Mouse (Mus musculus): Measurements from ENCODE around the gene Scd1. TPM values are rescaled to one million over a fixed set of nuclear protein-coding genes. Genes with fewer than 3 reads are reported as not detected.

The Scd1 gene
- polyA plus RNA-seq, 2 experiments = 6.8 to 19.5 TPM

- H3K4me3 ChIP-seq (replicated peaks; ENCODE audit: low read length) = no peak overlapping the region
- no peak overlapping the region for H3K4me2 ChIP-seq (replicated peaks; ENCODE audit: low read depth, low read length, severe bottlenecking)
- ATAC-seq (ENCODE audit: low FRiP score, low read depth) (no peak), DNase-seq (ENCODE audit: low spot score) (no peak)
- 91% methylated on average over 4 of the region's 5 CpGs for WGBS
- no peaks in the 10 kb centered on the region for H3K27me3 ChIP-seq (ENCODE audit: control insufficient read depth, insufficient read depth, low read length)
- no peaks in the 10 kb centered on the region for H3K36me3 ChIP-seq (ENCODE audit: control insufficient read depth, insufficient read depth, low read length)
- H3K4me1 ChIP-seq (ENCODE audit: control insufficient read depth, insufficient read depth, low read length) = no peaks in the 10 kb centered on the region
- TF ChIP-seq POLR2A (IDR thresholded peaks at IDR 0.05; ENCODE audit: borderline replicate concordance, extremely low read depth, insufficient read depth, insufficient read length) = no peak
- no peaks in the 10 kb centered on the region for H3K9me3 ChIP-seq (ENCODE audit: control insufficient read depth, low read length)
- no peak overlapping the region for H3K27ac ChIP-seq (replicated peaks; ENCODE audit: low read depth, low read length)
- no peak overlapping the region for H3K9ac ChIP-seq (ENCODE audit: low read depth, low read length, severe bottlenecking)
These were observed 7.8 kb upstream of the Scd1 start for GRCm38 (mm10) chr19:44415464-44415863.

GRCm38 (mm10) chr19:44410269-44410992 lies 2.8 kb upstream of the Scd1 start:
- DNase-seq (ENCODE audit: low spot score) (no peak), ATAC-seq (ENCODE audit: low FRiP score, low read depth) (no peak)
- WGBS = 91% methylated on average over 20 of the region's 20 CpGs
- Histone ChIP-seq H3K36me3 (ENCODE audit: control insufficient read depth, insufficient read depth, low read length) (no peaks in the 10 kb centered on the region), H3K4me1 (ENCODE audit: control insufficient read depth, insufficient read depth, low read length) (peaks cover 11% of the 10 kb centered on the region), H3K4me2 (replicated peaks; ENCODE audit: low read depth, low read length, severe bottlenecking) (no peak overlapping the region), H3K27ac (replicated peaks; ENCODE audit: low read depth, low read length) (no peak overlapping the region), H3K9ac (ENCODE audit: low read depth, low read length, severe bottlenecking) (no peak overlapping the region), H3K27me3 (ENCODE audit: control insufficient read depth, insufficient read depth, low read length) (no peaks in the 10 kb centered on the region), H3K9me3 (ENCODE audit: control insufficient read depth, low read length) (no peaks in the 10 kb centered on the region), H3K4me3 (replicated peaks; ENCODE audit: low read length) (no peak overlapping the region)
- no peak for TF ChIP-seq POLR2A (IDR thresholded peaks at IDR 0.05; ENCODE audit: borderline replicate concordance, extremely low read depth, insufficient read depth, insufficient read length)

- Histone ChIP-seq H3K4me1 (ENCODE audit: control insufficient read depth, insufficient read depth, low read length) (peaks cover 11% of the 10 kb centered on the region), H3K27ac (replicated peaks; ENCODE audit: low read depth, low read length) (peak overlapping the region; percentile 62), H3K9ac (ENCODE audit: low read depth, low read length, severe bottlenecking) (peak overlapping the region; percentile 49), H3K4me3 (replicated peaks; ENCODE audit: low read length) (peak overlapping the region; percentile 47), H3K27me3 (ENCODE audit: control insufficient read depth, insufficient read depth, low read length) (no peaks in the 10 kb centered on the region), H3K4me2 (replicated peaks; ENCODE audit: low read depth, low read length, severe bottlenecking) (peak overlapping the region; percentile 94), H3K9me3 (ENCODE audit: control insufficient read depth, low read length) (no peaks in the 10 kb centered on the region), H3K36me3 (ENCODE audit: control insufficient read depth, insufficient read depth, low read length) (no peaks in the 10 kb centered on the region)
- TF ChIP-seq POLR2A (IDR thresholded peaks at IDR 0.05; ENCODE audit: borderline replicate concordance, extremely low read depth, insufficient read depth, insufficient read length) = no peak
- DNase-seq (ENCODE audit: low spot score) (no peak), ATAC-seq (ENCODE audit: low FRiP score, low read depth) (no peak)
- 64% methylated on average over 4 of the region's 4 CpGs for WGBS
These were observed 916 bp upstream of the Scd1 start for GRCm38 (mm10) chr19:44408595-44408994.

GRCm38 (mm10) chr19:44408223-44408545 lies 505 bp upstream of the Scd1 start:
- Histone ChIP-seq H3K9ac (ENCODE audit: low read depth, low read length, severe bottlenecking) (peak overlapping the region; percentile 49), H3K4me3 (replicated peaks; ENCODE audit: low read length) (peak overlapping the region; percentile 47), H3K9me3 (ENCODE audit: control insufficient read depth, low read length) (no peaks in the 10 kb centered on the region), H3K27me3 (ENCODE audit: control insufficient read depth, insufficient read depth, low read length) (no peaks in the 10 kb centered on the region), H3K4me1 (ENCODE audit: control insufficient read depth, insufficient read depth, low read length) (peaks cover 11% of the 10 kb centered on the region), H3K36me3 (ENCODE audit: control insufficient read depth, insufficient read depth, low read length) (peaks cover 1% of the 10 kb centered on the region; the same call in 1 of the 2 replicates), H3K4me2 (replicated peaks; ENCODE audit: low read depth, low read length, severe bottlenecking) (peak overlapping the region; percentile 94), H3K27ac (replicated peaks; ENCODE audit: low read depth, low read length) (peak overlapping the region; percentile 62)
- ATAC-seq (ENCODE audit: low FRiP score, low read depth) (peak; percentile 82), DNase-seq (ENCODE audit: low spot score) (peak; percentile 60)
- WGBS = 1% methylated on average over 14 of the region's 14 CpGs
- no peak for TF ChIP-seq POLR2A (IDR thresholded peaks at IDR 0.05; ENCODE audit: borderline replicate concordance, extremely low read depth, insufficient read depth, insufficient read length)

GRCm38 (mm10) chr19:44403546-44403945 lies 4.1 kb downstream of the Scd1 start:
- Histone ChIP-seq H3K27ac (replicated peaks; ENCODE audit: low read depth, low read length) (no peak overlapping the region), H3K4me1 (ENCODE audit: control insufficient read depth, insufficient read depth, low read length) (peaks cover 10% of the 10 kb centered on the region), H3K4me2 (replicated peaks; ENCODE audit: low read depth, low read length, severe bottlenecking) (no peak overlapping the region), H3K36me3 (ENCODE audit: control insufficient read depth, insufficient read depth, low read length) (peaks cover 35% of the 10 kb centered on the region), H3K9me3 (ENCODE audit: control insufficient read depth, low read length) (no peaks in the 10 kb centered on the region), H3K27me3 (ENCODE audit: control insufficient read depth, insufficient read depth, low read length) (no peaks in the 10 kb centered on the region), H3K4me3 (replicated peaks; ENCODE audit: low read length) (no peak overlapping the region), H3K9ac (ENCODE audit: low read depth, low read length, severe bottlenecking) (no peak overlapping the region)
- TF ChIP-seq POLR2A (IDR thresholded peaks at IDR 0.05; ENCODE audit: borderline replicate concordance, extremely low read depth, insufficient read depth, insufficient read length) = no peak
- ATAC-seq (ENCODE audit: low FRiP score, low read depth) = no peak
- no peak for DNase-seq (ENCODE audit: low spot score)
- 83% methylated on average over 6 of the region's 6 CpGs for WGBS

Measured in limb, embryonic 14.5 days (tissue).